Mouse (Mus musculus) adrenal gland, postnatal 10 days (tissue): Measurements from ENCODE around the gene Cdk6. TPM values are rescaled to one million over a fixed set of nuclear protein-coding genes. Genes with fewer than 3 reads are reported as not detected.
"Not testable (repeated sequence)": the region's sequence is repeated elsewhere in the genome, so short reads cannot be mapped to it uniquely, and the experiment has no call there.

Experiments used
- DNase-seq: peaks from one replicate; pipeline ENCODE4 v3.0.0; 2021; ENCODE audit warnings: mixed read lengths
- long read RNA-seq, 2 experiments: library from polyadenylated mRNA; stranded (forward); transcript quantifications; one replicate each; pipeline ENCODE4 v2.0.0; 2021
- total RNA-seq, 2 experiments: library from RNA; stranded (reverse); gene quantifications; 2 replicates each; pipeline ENCODE4 v1.2.3; 2021

Gene Cdk6
- total RNA-seq: 10 to 100 TPM; 24.2 to 30.8 TPM
- long read RNA-seq, experiment 1, full-length matches to known transcripts: 5 of 10 reads
- long read RNA-seq, experiment 1, partial matches to known transcripts: 0 of 10 reads
- long read RNA-seq, experiment 1, other reads (novel, unspliced or antisense): 5 of 10 reads
- long read RNA-seq, experiment 2, partial matches to known transcripts: 0 of 2 reads
- long read RNA-seq, experiment 2, other reads (novel, unspliced or antisense): 2 of 2 reads

- peak; percentile 68 for DNase-seq
Measured at GRCm38 (mm10) chr5:3341111-3341911, at the start of gene Cdk6. TSS of gene Cdk6 (plus strand) at chr5:3341485.

DNA sequence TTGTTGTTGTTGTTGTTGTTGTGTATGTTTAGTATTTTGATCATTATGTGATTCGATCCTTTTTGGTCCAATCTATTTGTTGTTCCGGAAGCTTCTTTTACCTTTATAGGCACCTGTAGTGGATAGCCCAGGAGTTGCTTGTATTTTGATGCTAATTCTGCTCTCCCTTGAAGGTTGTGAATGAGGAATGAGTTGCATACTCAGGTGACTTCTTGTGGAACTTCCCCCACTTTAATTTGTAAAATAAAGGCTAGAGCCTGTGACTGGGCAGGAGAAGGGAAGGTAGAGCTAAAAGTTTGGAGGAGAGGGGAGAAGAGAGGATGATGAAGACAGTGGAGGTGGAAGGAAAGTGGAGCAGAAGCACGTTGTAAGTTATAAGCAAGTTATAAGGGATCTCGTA is 47.6 kb upstream of the Cdk6 start:
- no peak for DNase-seq

DNA sequence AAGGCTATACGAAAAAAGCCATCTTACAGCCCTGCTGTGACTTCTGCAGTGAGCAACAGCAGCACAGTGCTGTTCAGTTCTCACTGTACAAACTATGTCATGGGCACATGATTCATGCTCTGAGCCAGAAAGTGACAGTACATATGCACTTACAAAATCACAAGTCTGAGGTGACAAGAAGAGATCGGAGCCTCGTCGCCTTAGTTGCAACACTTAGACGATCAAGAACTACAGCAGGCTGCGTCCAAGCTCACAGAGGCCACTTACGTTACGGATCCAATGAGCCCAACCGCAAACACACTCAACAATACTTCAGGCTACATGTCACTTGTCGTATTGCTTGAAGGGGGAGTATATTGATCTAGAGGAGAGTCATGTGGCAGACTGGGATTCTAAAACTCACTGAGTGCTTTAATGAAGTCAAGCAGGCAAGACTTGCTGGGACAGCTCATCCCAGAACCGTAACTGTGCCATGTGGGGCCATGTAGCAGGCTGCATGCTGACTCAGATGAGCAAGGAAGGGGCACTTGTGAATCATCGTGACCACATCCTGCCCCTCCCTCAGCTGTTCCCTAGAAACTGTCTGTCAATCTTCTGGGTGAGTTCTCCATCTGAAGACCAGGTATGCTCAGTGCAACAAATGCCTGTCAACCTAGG is 40.4 kb upstream of the Cdk6 start:
- DNase-seq: peak; percentile 22

GRCm38 (mm10) chr5:3301535-3301934 is 39.8 kb upstream of the Cdk6 start:
- no peak for DNase-seq

DNA sequence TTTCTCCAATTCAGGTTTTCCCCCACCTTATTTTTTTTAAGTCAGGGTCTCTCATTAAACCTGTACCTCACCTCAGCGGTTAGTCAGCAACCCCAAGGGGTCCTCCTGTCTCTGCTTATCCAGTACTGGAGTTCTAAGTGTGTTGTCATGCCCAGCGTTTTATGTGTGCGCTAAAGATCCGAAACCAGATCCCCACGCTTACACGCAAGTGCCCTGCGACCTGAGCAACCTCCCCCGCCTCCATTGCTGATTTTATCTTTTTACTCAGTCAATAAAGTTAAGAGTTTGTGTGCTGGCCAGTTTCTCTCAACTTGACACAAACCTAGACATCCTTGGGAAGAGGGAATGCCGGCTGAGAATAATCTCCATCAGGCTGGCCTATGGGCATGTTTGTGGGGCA is 37.4 kb upstream of the Cdk6 start:
- DNase-seq: no peak

DNA sequence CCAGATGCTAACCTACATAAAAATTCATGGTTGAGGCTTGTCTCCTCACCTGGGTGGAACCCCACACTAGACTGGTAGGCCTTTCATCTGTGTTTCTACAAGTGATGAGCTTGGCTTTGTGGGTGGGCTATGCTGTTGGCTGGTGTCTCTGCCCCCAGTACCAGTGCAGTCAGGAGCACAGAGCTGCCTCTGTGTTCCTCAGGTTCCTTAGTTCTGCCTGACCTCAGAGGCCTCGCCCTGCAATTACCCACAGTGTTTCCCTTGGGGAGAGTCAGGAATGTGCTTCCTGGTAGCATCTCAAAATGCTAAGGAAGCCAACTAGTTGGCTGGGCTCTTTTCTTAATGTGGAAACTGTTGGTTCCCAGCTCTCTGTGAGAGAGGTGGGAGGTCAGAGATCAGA is 35.1 kb upstream of the Cdk6 start:
- DNase-seq: no peak

GRCm38 (mm10) chr5:3309122-3309521 is 32.2 kb upstream of the Cdk6 start:
- no peak for DNase-seq

DNA sequence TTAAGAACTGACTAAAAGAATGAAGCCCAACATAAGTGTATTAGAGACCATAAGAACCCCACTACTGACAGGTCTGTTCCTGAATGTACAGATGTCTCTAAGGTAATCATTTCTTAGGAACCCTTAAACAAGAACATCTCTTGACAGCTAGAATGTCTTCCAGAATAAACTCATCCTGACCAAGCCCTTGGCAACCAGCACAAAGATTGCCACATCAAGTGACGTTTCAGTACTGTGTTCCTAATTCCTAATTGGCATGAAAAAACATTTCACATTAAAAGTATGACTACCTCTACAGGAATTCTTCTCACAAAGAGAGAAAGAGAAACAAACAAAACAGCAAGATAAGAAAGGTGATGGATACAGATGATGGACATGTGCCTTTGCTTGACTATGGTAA is 31.7 kb upstream of the Cdk6 start:
- DNase-seq: no peak

DNA sequence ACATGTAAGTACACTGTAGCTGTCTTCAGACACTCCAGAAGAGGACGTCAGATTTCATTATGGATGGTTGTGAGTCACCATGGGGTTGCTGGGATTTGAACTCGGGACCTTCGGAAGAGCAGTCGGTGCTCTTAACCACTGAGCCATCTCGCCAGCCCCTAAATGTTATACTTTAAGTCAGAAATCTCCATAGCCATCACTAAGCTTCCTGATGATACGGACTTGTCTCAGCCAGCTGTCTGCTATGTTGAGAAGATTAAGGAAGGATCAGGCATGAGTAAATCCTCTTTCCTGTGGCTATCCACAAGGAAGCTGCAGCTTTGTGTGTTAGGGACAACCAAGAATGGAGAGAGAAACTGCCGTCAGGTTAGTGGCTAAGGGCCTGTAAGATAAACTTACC is 30.1 kb upstream of the Cdk6 start:
- not testable (repeated sequence) for DNase-seq

GRCm38 (mm10) chr5:3317724-3318123 is 23.6 kb upstream of the Cdk6 start:
- not testable (repeated sequence) for DNase-seq

- no peak for DNase-seq
Measured at GRCm38 (mm10) chr5:3320225-3320624, 21.1 kb upstream of the Cdk6 start.

DNA sequence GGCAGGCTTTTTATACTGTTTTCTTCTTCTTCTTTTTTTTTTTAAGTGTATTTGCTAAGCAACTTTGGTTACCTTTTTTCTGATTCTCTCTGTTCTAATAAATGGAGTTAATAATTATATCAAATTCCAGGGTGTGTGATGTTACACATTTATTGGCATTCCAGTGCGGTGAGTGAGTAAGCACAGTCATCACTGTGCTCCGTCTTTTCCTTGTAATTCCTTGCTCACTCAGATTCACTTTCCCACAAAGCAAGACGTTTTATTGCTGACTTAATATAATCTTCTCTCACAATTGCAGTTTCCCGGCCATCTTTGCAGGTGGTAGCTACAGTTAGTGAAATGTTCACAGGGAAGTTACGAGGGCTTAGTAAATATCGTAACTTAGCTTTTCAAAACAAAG is 19.2 kb upstream of the Cdk6 start:
- no peak for DNase-seq

DNA sequence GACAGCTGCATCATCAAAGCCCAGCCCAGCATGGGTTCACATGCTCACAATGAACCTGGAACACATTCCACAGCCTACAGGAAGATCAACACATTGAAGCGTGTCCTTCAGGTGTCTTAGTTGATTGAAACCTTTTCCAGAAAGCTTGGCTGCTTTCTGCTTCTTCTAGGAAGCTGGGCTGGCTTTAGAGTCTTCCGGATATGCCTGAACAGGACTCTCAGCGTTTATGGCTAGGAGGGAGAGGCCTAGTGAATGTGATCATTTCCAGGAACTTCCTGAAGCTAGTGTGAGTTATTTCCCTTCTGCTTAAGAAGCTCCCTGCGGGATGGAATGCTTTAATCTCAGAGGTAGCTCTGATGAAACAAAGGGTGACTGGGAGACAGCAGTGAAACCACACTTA is 17.2 kb upstream of the Cdk6 start:
- no peak for DNase-seq

DNA sequence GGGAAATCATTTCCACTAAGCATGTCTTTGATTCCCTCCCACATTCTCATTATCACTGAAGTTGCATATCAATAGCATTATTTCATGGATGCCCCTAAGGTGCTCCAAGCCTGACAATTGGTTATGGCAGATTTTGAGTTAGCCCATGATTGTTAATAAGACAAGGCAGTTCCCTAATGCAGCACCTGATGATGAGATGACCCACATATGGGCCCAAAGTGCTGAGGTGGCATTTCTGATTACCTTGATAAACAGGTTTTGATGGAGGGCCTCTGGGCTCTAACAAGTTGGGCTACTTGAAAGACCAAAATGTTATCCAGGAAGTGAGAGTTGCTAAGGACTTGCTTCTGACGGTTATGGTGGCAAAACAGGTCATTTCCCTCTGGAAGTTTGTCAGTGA is 11.9 kb upstream of the Cdk6 start:
- DNase-seq: no peak

- no peak for DNase-seq
Measured at GRCm38 (mm10) chr5:3330932-3331331, 10.4 kb upstream of the Cdk6 start.

- not testable (repeated sequence) for DNase-seq
Measured at GRCm38 (mm10) chr5:3333019-3333418, 8.3 kb upstream of the Cdk6 start.

- DNase-seq: peak; percentile 14
Measured at GRCm38 (mm10) chr5:3340340-3341058, 786 bp upstream of the Cdk6 start.

- DNase-seq: peak; percentile 66
Measured at GRCm38 (mm10) chr5:3341931-3342770, 866 bp downstream of the Cdk6 start.

DNA sequence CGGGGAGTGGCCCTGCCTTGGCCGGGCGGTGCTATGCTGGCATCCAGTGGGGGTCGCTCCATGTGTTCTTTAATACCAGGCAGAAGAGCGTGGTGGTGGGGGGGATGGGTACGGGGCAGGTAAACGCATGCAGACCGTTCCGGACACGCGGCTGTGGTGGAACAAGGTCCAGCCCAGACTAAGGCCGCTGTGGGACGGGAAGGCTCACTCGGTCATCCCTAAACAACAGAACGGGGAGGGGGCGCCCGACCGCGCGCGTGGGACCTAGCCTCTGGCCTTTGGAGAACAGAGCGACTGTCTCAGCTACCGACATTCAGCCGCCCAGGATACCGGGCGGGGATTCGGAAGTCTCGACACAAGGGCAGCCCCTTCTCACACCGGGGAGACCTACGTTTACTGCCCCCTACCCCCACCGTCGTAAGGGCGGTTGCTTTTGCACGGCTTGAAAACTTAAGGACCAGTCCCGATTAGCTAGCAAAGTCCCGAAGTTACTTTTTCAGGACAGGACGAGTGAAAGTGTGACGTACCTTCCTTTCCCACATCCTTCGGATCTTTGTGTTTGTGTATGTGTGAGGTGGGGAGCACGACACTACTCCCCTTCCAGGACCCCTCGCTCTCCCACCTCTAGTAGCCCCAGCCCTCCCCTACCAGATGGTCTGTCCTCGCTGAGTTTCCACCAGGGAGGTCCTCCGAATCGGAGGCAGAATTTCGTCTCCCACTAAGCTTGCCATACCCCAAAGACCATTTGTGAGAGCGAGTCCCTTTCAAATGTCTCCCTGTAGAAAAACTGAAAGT is 1.7 kb downstream of the Cdk6 start:
- DNase-seq: peak; percentile 40

DNA sequence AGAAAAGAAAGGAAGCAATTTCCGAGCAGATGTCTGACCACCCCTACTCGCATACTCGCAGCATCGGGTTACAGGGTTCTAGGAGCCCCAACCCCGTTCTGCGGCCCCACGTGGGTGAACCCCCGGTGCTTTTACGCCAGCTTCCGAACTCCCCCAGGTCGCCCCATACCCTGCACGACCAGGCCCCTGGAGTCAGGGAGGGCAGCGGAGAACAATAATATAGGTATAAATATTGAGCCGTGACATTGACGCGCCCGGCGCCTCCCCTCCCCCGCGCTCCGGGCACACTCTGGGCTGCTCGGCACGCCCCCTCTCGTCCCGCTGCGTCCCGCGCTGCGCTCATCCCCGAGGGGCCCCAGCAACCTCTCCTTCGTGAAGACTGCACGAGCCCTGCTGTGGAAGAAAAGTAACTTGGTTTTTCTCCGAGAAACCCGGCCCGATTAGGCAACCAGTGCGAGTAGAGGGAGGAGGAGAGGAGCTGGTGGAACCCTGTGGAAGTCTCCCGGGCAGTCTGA is 2.3 kb downstream of the Cdk6 start:
- DNase-seq: peak; percentile 84
